ENCODE assay signal across 9 mouse cellular contexts in the genomic region with DNA sequence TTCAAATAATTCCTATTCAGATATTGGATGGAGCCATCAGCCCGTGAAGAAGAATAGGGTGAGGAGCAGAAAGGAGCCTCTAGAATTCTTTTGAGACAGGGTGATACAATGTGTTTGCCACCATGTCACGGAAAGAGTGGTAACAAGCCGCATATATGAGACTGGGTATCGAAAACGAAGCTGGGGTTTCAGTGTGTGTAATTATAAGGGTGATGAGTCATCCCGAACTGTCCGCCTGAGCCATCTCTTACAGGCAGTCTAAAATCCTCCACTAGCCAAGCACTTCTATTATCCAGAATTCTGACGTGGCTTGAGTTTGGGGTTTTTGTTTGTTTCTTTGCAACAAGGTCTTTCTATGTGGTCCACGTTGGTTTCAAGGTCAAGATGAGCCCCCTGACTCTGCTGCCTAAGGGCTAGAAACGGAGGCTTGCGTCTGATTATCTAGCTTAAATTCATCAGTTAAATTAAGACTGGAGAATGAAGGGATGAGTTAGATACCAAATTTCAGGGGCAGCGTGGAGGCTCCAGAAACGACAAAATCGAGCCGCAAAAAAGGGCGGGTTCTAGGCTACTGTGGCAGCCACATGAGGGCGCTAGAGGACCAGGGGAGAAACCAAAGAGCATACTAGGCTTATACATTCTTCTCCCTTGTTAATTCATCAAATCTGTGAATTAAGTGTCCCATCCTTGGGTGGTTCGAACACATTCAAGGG. TPM values are rescaled to one million over a fixed set of nuclear protein-coding genes. Genes with fewer than 3 reads are reported as not detected.
A peak's percentile ranks its signal among the peaks of the same experiment; 100 is the strongest.
DNase-seq lines count a peak whose midpoint lies in the region; ATAC-seq lines count a peak whose summit lies in the region.
"Had no signal": no experiment of that assay in that cellular context is flagged by ENCODE, and none has a peak within 500 bp of the region (broad histone marks: within the 10 kb centered on the region; RNA-seq: fewer than 3 reads in every experiment).

No protein-coding gene starts in this region.

- H3K4me2 ChIP-seq in hindbrain, embryonic 11.5 days (replicated peaks; ENCODE audit: low read depth, low read length), result no peak overlapping the region
- no peak overlapping the region for H3K4me2 ChIP-seq in hindbrain, embryonic 14.5 days (replicated peaks)
- H3K4me2 ChIP-seq: stomach, embryonic 15.5 days had no signal

- peak; percentile 36 for DNase-seq in hindbrain, embryonic 11.5 days (ENCODE audit: low spot score)
- DNase-seq in hindbrain, embryonic 14.5 days (ENCODE audit: low spot score), result no peak
- DNase-seq in 416B (ENCODE audit: low read depth), result peak; percentile 78
- DNase-seq in c-Kit-positive CD71-positive TER-119-positive erythroid progenitor cells, embryonic 14.5 days (ENCODE audit: low spot score), result peak; percentile 44
- peak; percentile 97 for DNase-seq in thymus, postnatal 4 days

- WGBS in hindbrain, embryonic 11.5 days, result 79% methylated on average over 18 of the region's 18 CpGs
- WGBS in hindbrain, embryonic 14.5 days, result 73% methylated on average over 18 of the region's 18 CpGs

- H3K27me3 ChIP-seq in hindbrain, embryonic 11.5 days (ENCODE audit: control insufficient read depth, insufficient read depth, low read length), result no peaks in the 10 kb centered on the region
- no peaks in the 10 kb centered on the region for H3K27me3 ChIP-seq in hindbrain, embryonic 14.5 days (ENCODE audit: control insufficient read depth, insufficient read depth, low read length)
- H3K27me3 ChIP-seq: stomach, embryonic 15.5 days had no signal

- H3K36me3 ChIP-seq in hindbrain, embryonic 11.5 days (ENCODE audit: control insufficient read depth, insufficient read depth, low read length), result no peaks in the 10 kb centered on the region
- no peaks in the 10 kb centered on the region for H3K36me3 ChIP-seq in hindbrain, embryonic 14.5 days (replicated peaks; ENCODE audit: control insufficient read depth, insufficient read depth)
- H3K36me3 ChIP-seq: stomach, embryonic 15.5 days had no signal

- no peak overlapping the region for H3K4me3 ChIP-seq in hindbrain, embryonic 11.5 days (ENCODE audit: low read depth, low read length)
- no peak overlapping the region for H3K4me3 ChIP-seq in hindbrain, embryonic 14.5 days (replicated peaks; ENCODE audit: low read length)
- H3K4me3 ChIP-seq: stomach, embryonic 15.5 days had no signal

- ATAC-seq in hindbrain, embryonic 11.5 days (ENCODE audit: low FRiP score), result no peak
- ATAC-seq in hindbrain, embryonic 14.5 days (ENCODE audit: low FRiP score), result no peak
- peak; percentile 66 for ATAC-seq in CD4-positive, CD25-positive, alpha-beta regulatory T cell, adult 4 months
- peak; percentile 43; the same call in 1 of the 2 replicates for ATAC-seq in megakaryocyte, adult 5-6 weeks (ENCODE audit: poor library complexity, severe bottlenecking)
- ATAC-seq in erythroid progenitor cell, adult 5-6 weeks (replicated peaks; ENCODE audit: low FRiP score, poor library complexity, severe bottlenecking), result no peak

- H3K9me3 ChIP-seq in hindbrain, embryonic 11.5 days (ENCODE audit: control insufficient read depth, low read length), result no peaks in the 10 kb centered on the region
- no peaks in the 10 kb centered on the region for H3K9me3 ChIP-seq in hindbrain, embryonic 14.5 days (ENCODE audit: control insufficient read depth, low read length)
- H3K9me3 ChIP-seq: stomach, embryonic 15.5 days had no signal

- no peak overlapping the region for H3K27ac ChIP-seq in hindbrain, embryonic 11.5 days (ENCODE audit: low read depth, low read length)
- no peak overlapping the region for H3K27ac ChIP-seq in hindbrain, embryonic 14.5 days
- H3K27ac ChIP-seq: stomach, embryonic 15.5 days had no signal

- no peak overlapping the region for H3K9ac ChIP-seq in hindbrain, embryonic 11.5 days (ENCODE audit: low read depth, low read length)
- H3K9ac ChIP-seq in hindbrain, embryonic 14.5 days, result no peak overlapping the region
- H3K9ac ChIP-seq: stomach, embryonic 15.5 days had no signal

- no peaks in the 10 kb centered on the region for H3K4me1 ChIP-seq in hindbrain, embryonic 11.5 days (replicated peaks; ENCODE audit: control insufficient read depth, insufficient read depth, low read length)
- no peaks in the 10 kb centered on the region for H3K4me1 ChIP-seq in hindbrain, embryonic 14.5 days (replicated peaks; ENCODE audit: control insufficient read depth, insufficient read depth, low read length)
- H3K4me1 ChIP-seq: stomach, embryonic 15.5 days had no signal

RNA-seq across cellular contexts. Expression of a gene that starts 59.9 kb away (rescaled TPM):
- 89.8 and 93.2 TPM in 2 replicates for polyA plus RNA-seq in hindbrain, embryonic 11.5 days (2014; fragmentation: Nextera tagmentation; extraction: Ambion mirVana)
- 47.5 and 49.6 TPM in 2 replicates for polyA plus RNA-seq in hindbrain, embryonic 14.5 days (2014; fragmentation: Nextera tagmentation; extraction: Ambion mirVana)
- polyA plus RNA-seq in CD4-positive, CD25-positive, alpha-beta regulatory T cell, adult 4 months (2017; shearing (Covaris generic)), result 10 to 100 TPM; 42.4 to 45.3 TPM
- 81.0 and 82.3 TPM in 2 replicates for total RNA-seq in megakaryocyte, adult 5-6 weeks (2015)
- 96.7 and 113 TPM in 2 replicates for total RNA-seq in megakaryocyte, adult 5-6 weeks (2017)
- total RNA-seq in erythroid progenitor cell, adult 5-6 weeks (2015; ENCODE audit: low replicate concordance), result 91.4 and 99.5 TPM in 2 replicates
- total RNA-seq in erythroid progenitor cell, adult 5-6 weeks (2017; ENCODE audit: low replicate concordance), result 122 and 172 TPM in 2 replicates

Comparison
In these comparisons a context has a peak if more than half of its experiments do, and no peak if none do; other contexts are left out.
1. ATAC-seq: peak in CD4-positive, CD25-positive, alpha-beta regulatory T cell, adult 4 months (single experiment) and megakaryocyte, adult 5-6 weeks (single experiment); none in hindbrain, embryonic 11.5 days (single experiment), hindbrain, embryonic 14.5 days (single experiment) and erythroid progenitor cell, adult 5-6 weeks (single experiment).